Mouse (Mus musculus) layer of hippocampus, postnatal 10 days (tissue): ENCODE results near the gene Tob2. TPM values are rescaled to one million over a fixed set of nuclear protein-coding genes. Genes with fewer than 3 reads are reported as not detected.

Experiments used
- DNase-seq, 2 experiments: peaks; one replicate each; pipeline ENCODE4 v3.0.0; 2021; ENCODE audit warnings: low spot score in 2 of 2
- total RNA-seq, 2 experiments: library from RNA; stranded (reverse); gene quantifications; 2 replicates each; pipeline ENCODE4 v1.2.3; 2021

The Tob2 gene
- total RNA-seq, 2 experiments from 2014 or later: 25.2 to 31.9 TPM

- no peak for DNase-seq
Observed at GRCm38 (mm10) chr15:81864238-81864637, 5.6 kb upstream of the Tob2 start.

GRCm38 (mm10) chr15:81860471-81861135, 2.0 kb upstream of the Tob2 start:
- peak; percentile 45 to 53 for DNase-seq

- DNase-seq: peak; percentile 81 to 87
Observed at GRCm38 (mm10) chr15:81859330-81860255, 997 bp upstream of the Tob2 start.

- peak; percentile 94 to 96 for DNase-seq
Observed at GRCm38 (mm10) chr15:81858138-81858516, 469 bp downstream of the Tob2 start.

GRCm38 (mm10) chr15:81857724-81858116, 876 bp downstream of the Tob2 start:
- no peak for DNase-seq

GRCm38 (mm10) chr15:81856938-81857723, 1.5 kb downstream of the Tob2 start:
- DNase-seq: no peak

- DNase-seq: peak; percentile 72 to 81
Observed at GRCm38 (mm10) chr15:81856030-81856790, 2.4 kb downstream of the Tob2 start.

- DNase-seq: no peak
Observed at GRCm38 (mm10) chr15:81853081-81853480, 5.5 kb downstream of the Tob2 start.

GRCm38 (mm10) chr15:81852411-81853000, 6.1 kb downstream of the Tob2 start:
- DNase-seq: no peak

GRCm38 (mm10) chr15:81851375-81851774, 7.2 kb downstream of the Tob2 start:
- DNase-seq: no peak

- DNase-seq: no peak
Observed at GRCm38 (mm10) chr15:81850718-81851117, 7.9 kb downstream of the Tob2 start.

- no peak for DNase-seq
Observed at GRCm38 (mm10) chr15:81849104-81849503, 9.5 kb downstream of the Tob2 start.

GRCm38 (mm10) chr15:81848301-81848700, 10.3 kb downstream of the Tob2 start:
- DNase-seq: peak; percentile 63

- no peak for DNase-seq
Observed at GRCm38 (mm10) chr15:81847861-81848260, 10.7 kb downstream of the Tob2 start.

GRCm38 (mm10) chr15:81847161-81847560, 11.4 kb downstream of the Tob2 start:
- no peak for DNase-seq

GRCm38 (mm10) chr15:81846755-81847154, 11.8 kb downstream of the Tob2 start:
- DNase-seq: no peak

GRCm38 (mm10) chr15:81845724-81846123, 12.9 kb downstream of the Tob2 start:
- no peak for DNase-seq

GRCm38 (mm10) chr15:81845033-81845625, 13.5 kb downstream of the Tob2 start:
- DNase-seq: no peak

- DNase-seq: no peak
Observed at GRCm38 (mm10) chr15:81842275-81842674, 16.3 kb downstream of the Tob2 start.

GRCm38 (mm10) chr15:81840306-81840705, 18.3 kb downstream of the Tob2 start:
- DNase-seq: no peak
